Mouse (Mus musculus) cortical plate, adult 2 months (tissue): ENCODE data around the gene Dgki. TPM values are rescaled to one million over a fixed set of nuclear protein-coding genes. Genes with fewer than 3 reads are reported as not detected.

ENCODE experiments used
- H3K27ac ChIP-seq: fragments of 200-500 bp; 2 replicates; pipeline ENCODE4 v1.5.1; 2012; ENCODE audit warnings: low read length, control low read depth, inconsistent platforms; ENCODE audit not compliant: insufficient read depth
- H3K4me1 ChIP-seq: fragments of 200-500 bp; 2 replicates; pipeline ENCODE4 v1.6.1; 2011; ENCODE audit warnings: low read length; ENCODE audit not compliant: control insufficient read depth, insufficient read depth
- H3K4me3 ChIP-seq: fragments of 200-500 bp; 2 replicates; pipeline ENCODE4 v1.5.1; 2011; ENCODE audit warnings: mild to moderate bottlenecking, low read length, control low read depth; ENCODE audit not compliant: insufficient read depth
- CTCF ChIP-seq: fragments of 200-500 bp; IDR thresholded peaks from 2 replicates; pipeline ENCODE4 v1.5.1; 2011; ENCODE audit warnings: mild to moderate bottlenecking, control low read depth, low read length; ENCODE audit not compliant: insufficient read depth; ENCODE audit errors: extremely low read depth
- POLR2A ChIP-seq: fragments of 200-500 bp; IDR thresholded peaks from 2 replicates; pipeline ENCODE4 v1.6.1; 2011; ENCODE audit warnings: mild to moderate bottlenecking, low read length, control low read depth; ENCODE audit not compliant: insufficient read depth; ENCODE audit errors: extremely low read depth
- polyA plus RNA-seq: library from polyadenylated mRNA; depleted of rRNA; stranded (reverse); fragments of >200 nt; gene quantifications from 2 replicates; pipeline ENCODE4 v1.2.3, GENCODE M21; 2012

The Dgki gene
- polyA plus RNA-seq, 1 experiment = 12.9 TPM

DNA sequence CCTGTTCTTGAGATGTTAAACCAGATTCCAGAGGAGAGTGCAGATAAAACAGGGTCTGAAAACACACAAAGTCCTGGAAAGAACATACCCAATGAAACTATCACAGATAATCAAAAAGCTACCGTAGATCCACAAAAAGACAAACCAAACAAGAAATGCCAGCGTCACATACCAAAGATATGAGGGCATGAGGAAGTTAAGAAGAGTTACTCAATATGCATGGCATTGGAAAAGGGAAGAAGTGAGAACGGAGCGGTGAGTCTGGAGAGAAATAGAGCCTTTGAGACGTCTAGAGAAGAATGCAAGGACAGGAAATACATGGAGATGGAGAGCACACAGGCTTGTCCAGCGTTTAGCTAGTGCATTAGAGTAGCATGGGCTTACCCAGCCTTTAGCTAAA lies 401.6 kb downstream of the Dgki start:
- H3K27ac ChIP-seq = no peak overlapping the region
- TF ChIP-seq POLR2A (no peak), CTCF (no peak)
- H3K4me3 ChIP-seq = no peak overlapping the region
- no peaks in the 10 kb centered on the region; the same call in 1 of the 2 replicates for H3K4me1 ChIP-seq

GRCm38 (mm10) chr6:36897616-36898149 lies 402.3 kb downstream of the Dgki start:
- Histone ChIP-seq H3K27ac (no peak overlapping the region), H3K4me1 (no peaks in the 10 kb centered on the region; the same call in 1 of the 2 replicates), H3K4me3 (no peak overlapping the region)
- TF ChIP-seq POLR2A = no peak
- no peak for TF ChIP-seq CTCF

GRCm38 (mm10) chr6:36896656-36897055 lies 403.3 kb downstream of the Dgki start:
- 0 out of 2 replicates have a peak, but pooled peaks cover 1% of the 10 kb centered on the region for H3K4me1 ChIP-seq
- no peak overlapping the region for H3K4me3 ChIP-seq
- TF ChIP-seq POLR2A (no peak), CTCF (no peak)
- no peak overlapping the region for H3K27ac ChIP-seq

DNA sequence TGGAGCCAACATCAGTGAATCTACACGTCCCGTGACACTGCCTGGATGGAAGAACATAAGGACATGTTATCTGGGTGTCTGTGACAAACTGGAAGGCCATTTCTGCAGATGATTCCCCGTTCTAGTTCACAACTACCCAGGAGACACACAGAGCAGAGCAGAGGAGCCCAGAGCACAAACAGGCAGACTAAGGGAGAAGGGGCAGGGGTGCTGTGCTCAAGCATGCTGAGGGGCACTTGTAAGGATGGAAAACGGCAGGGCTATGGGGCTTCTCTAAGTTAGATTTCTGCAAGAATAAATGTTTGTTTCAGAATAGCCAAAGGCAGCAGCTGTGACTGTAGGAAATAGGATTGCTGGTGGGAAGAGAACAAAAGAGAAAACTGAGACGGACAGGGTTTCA lies 408.2 kb downstream of the Dgki start:
- no peak overlapping the region for H3K4me3 ChIP-seq
- H3K27ac ChIP-seq = no peak overlapping the region
- 0 out of 2 replicates have a peak, but pooled peaks cover 1% of the 10 kb centered on the region for H3K4me1 ChIP-seq
- TF ChIP-seq POLR2A = no peak

GRCm38 (mm10) chr6:36890776-36891175 lies 409.2 kb downstream of the Dgki start:
- Histone ChIP-seq H3K27ac (no peak overlapping the region), H3K4me1 (peaks cover 1% of the 10 kb centered on the region; the same call in 1 of the 2 replicates), H3K4me3 (no peak overlapping the region)
- TF ChIP-seq POLR2A (no peak), CTCF (no peak)

- Histone ChIP-seq H3K27ac (no peak overlapping the region), H3K4me1 (peaks cover 1% of the 10 kb centered on the region; the same call in 1 of the 2 replicates), H3K4me3 (no peak overlapping the region)
- TF ChIP-seq POLR2A (no peak), CTCF (no peak)
Measured at GRCm38 (mm10) chr6:36890296-36890695, 409.7 kb downstream of the Dgki start.

DNA sequence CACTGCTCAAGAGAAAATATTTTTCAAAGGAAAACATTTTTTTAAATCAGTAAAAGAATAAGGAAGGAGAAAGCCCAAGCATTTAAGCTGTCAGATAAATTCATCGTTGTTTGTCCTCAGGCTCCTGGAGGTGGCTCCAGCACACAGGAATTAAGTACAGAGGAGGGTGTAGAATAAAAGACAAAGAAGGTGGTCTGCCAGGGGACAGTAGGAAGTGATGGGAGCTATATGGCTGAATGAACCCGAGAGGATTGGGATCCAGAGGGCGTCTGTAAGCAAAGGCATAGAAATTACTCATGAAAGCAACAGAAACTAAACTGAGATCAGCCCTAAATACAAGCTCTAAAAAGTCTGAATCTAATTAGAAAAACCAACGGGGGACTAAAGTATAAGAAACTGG lies 418.7 kb downstream of the Dgki start:
- no peak for TF ChIP-seq POLR2A
- TF ChIP-seq CTCF = no peak
- H3K4me3 ChIP-seq = no peak overlapping the region
- H3K4me1 ChIP-seq = peaks cover 6% of the 10 kb centered on the region; the same call in 1 of the 2 replicates
- no peak overlapping the region; the same call in 1 of the 2 replicates for H3K27ac ChIP-seq

GRCm38 (mm10) chr6:36880643-36881263 lies 419.2 kb downstream of the Dgki start:
- H3K27ac ChIP-seq = peak overlapping the region; percentile 77

DNA sequence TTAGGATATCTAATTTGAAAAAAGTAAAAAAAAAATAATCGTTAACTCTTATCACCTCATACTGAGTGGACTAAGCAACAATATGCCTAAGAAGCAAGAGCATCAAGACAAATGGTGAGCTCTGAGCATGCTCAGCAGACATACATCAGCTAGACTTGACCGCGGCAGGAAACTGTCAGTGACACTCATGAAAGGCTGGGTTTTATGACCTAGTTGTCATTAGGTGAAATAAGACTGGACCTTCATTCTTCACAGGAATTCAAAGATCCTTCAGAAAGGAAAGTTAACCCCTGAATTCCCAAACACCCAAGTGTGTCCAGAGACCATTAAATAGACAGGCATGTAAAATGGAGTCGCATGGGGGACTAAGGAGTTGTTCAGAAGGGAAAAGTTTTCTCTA lies 422.6 kb downstream of the Dgki start:
- Histone ChIP-seq H3K4me3 (no peak overlapping the region), H3K27ac (no peak overlapping the region), H3K4me1 (peaks cover 6% of the 10 kb centered on the region; the same call in 1 of the 2 replicates)
- TF ChIP-seq CTCF (no peak), POLR2A (no peak)

More at GRCm38 (mm10) chr6:36880643-36881263, 419.2 kb downstream of the Dgki start:
- Histone ChIP-seq H3K4me3 (no peak overlapping the region), H3K4me1 (peaks cover 6% of the 10 kb centered on the region; the same call in 1 of the 2 replicates)
- TF ChIP-seq POLR2A (no peak), CTCF (no peak)

DNA sequence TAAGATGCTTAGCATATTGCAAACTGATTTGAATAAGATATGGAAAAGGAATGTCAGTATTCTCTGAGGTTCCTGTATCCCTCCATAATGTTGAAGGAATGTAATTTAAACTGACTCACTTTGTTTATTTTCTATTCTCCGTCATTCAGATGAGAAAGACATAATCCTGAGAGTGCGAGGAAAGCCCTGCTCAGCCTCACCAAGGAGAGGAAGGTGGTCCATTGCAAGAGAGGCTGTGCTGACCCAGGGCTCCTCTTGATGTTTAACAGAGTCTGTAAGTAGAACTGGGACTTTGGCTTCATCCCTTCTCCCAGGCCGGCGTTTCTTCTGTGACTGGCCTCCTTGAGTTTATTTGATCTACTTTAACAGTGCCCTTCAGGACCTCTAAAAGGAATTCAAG lies 423.6 kb downstream of the Dgki start:
- TF ChIP-seq POLR2A = no peak
- no peak for TF ChIP-seq CTCF
- no peak overlapping the region for H3K4me3 ChIP-seq
- no peak overlapping the region for H3K27ac ChIP-seq
- peaks cover 6% of the 10 kb centered on the region; the same call in 1 of the 2 replicates for H3K4me1 ChIP-seq

DNA sequence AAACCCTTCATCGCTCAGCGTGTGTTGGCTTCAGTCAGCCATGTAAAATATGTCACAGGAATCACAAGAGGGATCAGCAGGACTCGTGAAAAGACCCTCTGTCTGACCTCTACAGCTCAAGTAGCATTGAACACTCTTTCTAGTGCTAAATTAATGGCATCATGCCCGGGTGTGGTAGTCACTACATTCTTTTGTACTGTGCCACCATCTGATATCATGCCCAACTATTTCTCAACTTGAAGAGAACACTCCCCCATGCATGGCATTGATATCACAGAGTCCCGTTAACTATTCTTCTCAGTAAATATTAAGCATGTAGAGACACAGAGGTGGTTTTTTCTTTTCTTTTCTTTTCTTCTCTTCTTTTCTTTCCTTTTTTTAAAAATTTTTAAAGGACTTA lies 424.1 kb downstream of the Dgki start:
- TF ChIP-seq POLR2A (no peak), CTCF (no peak)
- H3K4me3 ChIP-seq = no peak overlapping the region
- peaks cover 4% of the 10 kb centered on the region; the same call in 1 of the 2 replicates for H3K4me1 ChIP-seq
- H3K27ac ChIP-seq = no peak overlapping the region
